Mouse (Mus musculus) neural tube, embryonic 12.5 days (tissue): Measurements from ENCODE around the gene Rap2b. TPM values are rescaled to one million over a fixed set of nuclear protein-coding genes. Genes with fewer than 3 reads are reported as not detected.

ENCODE experiments used
- ATAC-seq: fragments of 200-750 bp; cut with Nextera tagmentation; 2 replicates; pipeline ENCODE4 v1.8.0; 2017; ENCODE audit warnings: low read depth, mild to moderate bottlenecking, moderate TSS enrichment, moderate library complexity; ENCODE audit not compliant: low FRiP score
- H3K27ac ChIP-seq: fragments of 300-500 bp; sonication (generic); 2 replicates; pipeline ENCODE4 v1.5.1; 2016
- H3K27me3 ChIP-seq: fragments of 300-500 bp; sonication (generic); replicated peaks from 2 replicates; pipeline ENCODE4 v1.6.1; 2016; ENCODE audit warnings: mild to moderate bottlenecking
- H3K36me3 ChIP-seq: fragments of 300-500 bp; sonication (generic); 2 replicates; pipeline ENCODE4 v1.6.1; 2016; ENCODE audit warnings: mild to moderate bottlenecking
- H3K4me1 ChIP-seq: fragments of 300-500 bp; sonication (generic); 2 replicates; pipeline ENCODE4 v1.6.1; 2016
- H3K4me2 ChIP-seq: fragments of 300-500 bp; sonication (generic); replicated peaks from 2 replicates; pipeline ENCODE4 v1.6.1; 2016; ENCODE audit warnings: mild to moderate bottlenecking
- H3K4me3 ChIP-seq: fragments of 300-500 bp; sonication (generic); 2 replicates; pipeline ENCODE4 v1.5.1; 2016
- H3K9ac ChIP-seq: fragments of 300-500 bp; sonication (generic); 2 replicates; pipeline ENCODE4 v1.6.1; 2016; ENCODE audit warnings: mild to moderate bottlenecking
- H3K9me3 ChIP-seq: fragments of 300-500 bp; sonication (generic); 2 replicates; pipeline ENCODE4 v1.6.1; 2016; ENCODE audit warnings: mild to moderate bottlenecking
- WGBS: fragments of 180-500 bp; shearing (Covaris S2); methylation state at CpG from one replicate; pipeline ENCODE4 v1.1.7; 2016; 5-methylcytosine and 5-hydroxymethylcytosine counted together
- polyA plus RNA-seq: library from polyadenylated mRNA; unstranded; fragments of >200 nt; fragmentation: Nextera tagmentation; extraction: Ambion mirVana; gene quantifications from 2 replicates; pipeline ENCODE4 v1.2.1, GENCODE M21; 2016

The Rap2b gene
- 13.6 and 14.6 TPM in 2 replicates for polyA plus RNA-seq

DNA sequence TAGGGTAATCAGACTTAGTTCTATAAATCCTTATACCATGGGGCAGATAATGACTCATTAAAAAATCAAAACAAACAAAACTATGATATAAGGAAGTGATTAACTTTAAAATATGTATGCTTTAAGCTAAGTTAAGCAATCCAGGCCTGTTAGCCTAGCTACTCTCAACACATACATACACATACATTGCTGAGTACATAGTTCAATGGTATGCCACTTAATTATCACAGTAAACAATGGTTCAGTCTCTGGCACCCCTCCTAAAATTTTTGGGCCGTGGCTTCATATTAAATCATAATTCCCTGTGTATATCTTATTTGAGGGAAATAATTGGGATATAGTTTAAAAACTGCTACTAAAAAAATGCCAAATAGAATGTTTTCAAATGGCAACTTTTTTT, at the start of gene Rap2b:
Rap2b (plus strand) TSS at position 301 of the 400 bp plus-strand sequence.
- no peak for ATAC-seq
- Histone ChIP-seq H3K9me3 (no peaks in the 10 kb centered on the region), H3K36me3 (no peaks in the 10 kb centered on the region), H3K4me2 (0 out of 2 replicates have a peak within 1 kb of the TSS, but pooled peaks have one; percentile 64), H3K4me1 (peaks cover 3% of the 10 kb centered on the region; the same call in 1 of the 2 replicates), H3K4me3 (no peak within 1 kb of the TSS), H3K27me3 (no peaks in the 10 kb centered on the region), H3K9ac (no peak within 1 kb of the TSS), H3K27ac (no peak within 1 kb of the TSS)
- WGBS, result 100% methylated on average over 1 of the region's 1 CpGs

DNA sequence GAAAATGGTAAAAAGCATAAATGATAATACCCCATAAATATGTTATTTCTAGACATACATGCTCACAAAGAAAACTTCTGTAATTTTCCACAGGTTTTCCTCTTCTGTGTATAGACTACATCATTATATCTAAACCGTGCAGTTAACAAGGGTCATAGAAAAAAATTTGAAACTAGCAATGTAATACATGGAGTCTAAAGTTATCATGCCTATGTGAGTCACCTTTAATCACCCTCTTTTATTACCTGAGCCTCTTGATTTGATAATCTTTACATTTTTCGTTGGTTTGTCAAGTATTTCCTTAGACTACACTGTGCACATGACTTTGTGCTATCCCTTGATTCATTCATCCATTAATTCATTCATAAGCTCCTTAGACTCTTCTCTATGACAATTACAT, 46.4 kb upstream of the Rap2b start:
- no peaks in the 10 kb centered on the region for H3K4me1 ChIP-seq
- no peak overlapping the region for H3K27ac ChIP-seq
- WGBS, result 86% methylated on average over 2 of the region's 2 CpGs
- H3K9me3 ChIP-seq, result no peaks in the 10 kb centered on the region
- ATAC-seq, result no peak
- H3K4me3 ChIP-seq, result no peak overlapping the region
- H3K4me2 ChIP-seq, result no peak overlapping the region
- no peaks in the 10 kb centered on the region for H3K36me3 ChIP-seq
- H3K27me3 ChIP-seq, result no peaks in the 10 kb centered on the region
- no peak overlapping the region for H3K9ac ChIP-seq

DNA sequence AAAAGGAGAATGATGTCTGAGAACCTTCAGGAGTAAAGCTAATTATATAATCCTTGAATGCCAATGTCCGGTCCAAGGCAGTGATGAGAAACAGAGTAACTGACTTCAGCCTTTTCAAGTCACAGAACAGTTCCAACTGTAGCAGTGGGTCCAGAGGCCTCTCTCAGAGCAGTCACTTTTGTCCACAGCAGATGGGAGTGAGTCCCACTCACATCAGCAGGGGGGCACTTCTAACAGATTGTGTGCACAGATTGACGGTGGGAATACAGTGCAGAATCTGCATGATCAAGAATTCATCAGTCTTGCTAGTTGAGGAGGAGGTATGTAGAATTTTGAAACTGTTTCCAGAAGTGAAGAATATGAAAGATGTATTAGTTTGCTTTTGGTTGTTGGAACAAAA, 41.4 kb upstream of the Rap2b start:
- no peak for ATAC-seq
- Histone ChIP-seq H3K4me3 (no peak overlapping the region), H3K4me1 (no peaks in the 10 kb centered on the region), H3K4me2 (no peak overlapping the region), H3K27me3 (no peaks in the 10 kb centered on the region), H3K27ac (no peak overlapping the region), H3K9ac (no peak overlapping the region), H3K36me3 (no peaks in the 10 kb centered on the region), H3K9me3 (no peaks in the 10 kb centered on the region)
- WGBS, result 86% methylated on average over 2 of the region's 2 CpGs

GRCm38 (mm10) chr3:61321632-61322031, 39.8 kb upstream of the Rap2b start:
- H3K4me2 ChIP-seq, result no peak overlapping the region
- 93% methylated on average over 6 of the region's 6 CpGs for WGBS
- H3K9ac ChIP-seq, result no peak overlapping the region
- no peaks in the 10 kb centered on the region for H3K36me3 ChIP-seq
- H3K27me3 ChIP-seq, result no peaks in the 10 kb centered on the region
- no peaks in the 10 kb centered on the region for H3K4me1 ChIP-seq
- H3K4me3 ChIP-seq, result no peak overlapping the region
- no peak overlapping the region for H3K27ac ChIP-seq
- no peaks in the 10 kb centered on the region for H3K9me3 ChIP-seq
- ATAC-seq, result no peak

- no peak overlapping the region for H3K4me2 ChIP-seq
- no peaks in the 10 kb centered on the region for H3K27me3 ChIP-seq
- no peak overlapping the region for H3K9ac ChIP-seq
- no peak for ATAC-seq
- no peak overlapping the region for H3K27ac ChIP-seq
- no peaks in the 10 kb centered on the region for H3K9me3 ChIP-seq
- H3K4me1 ChIP-seq, result no peaks in the 10 kb centered on the region
- 70% methylated on average over 2 of the region's 2 CpGs for WGBS
- no peaks in the 10 kb centered on the region for H3K36me3 ChIP-seq
- H3K4me3 ChIP-seq, result no peak overlapping the region
Observed at GRCm38 (mm10) chr3:61336205-61336604, 25.2 kb upstream of the Rap2b start.

DNA sequence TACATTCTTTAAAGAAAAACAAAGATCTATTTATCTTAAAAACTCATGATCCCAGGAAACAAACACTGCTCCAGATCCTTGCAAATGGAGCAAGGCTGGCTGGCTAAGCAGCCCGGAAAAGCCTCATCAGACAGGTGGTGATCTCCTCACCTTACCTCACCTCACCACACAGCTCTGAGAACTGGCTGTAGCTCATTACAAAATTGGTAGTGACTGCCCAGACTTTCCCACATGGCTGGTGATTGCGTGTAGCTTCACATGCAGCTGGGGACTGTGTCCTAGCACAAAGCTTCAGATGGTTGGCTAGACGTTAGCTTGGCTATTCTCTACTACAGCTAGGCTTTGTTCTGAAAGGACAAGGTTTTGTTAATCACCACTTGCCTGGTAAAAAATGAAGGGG, 24.2 kb upstream of the Rap2b start:
- H3K27ac ChIP-seq, result no peak overlapping the region
- no peak overlapping the region for H3K4me2 ChIP-seq
- H3K36me3 ChIP-seq, result no peaks in the 10 kb centered on the region
- no peak for ATAC-seq
- H3K4me3 ChIP-seq, result no peak overlapping the region
- H3K4me1 ChIP-seq, result no peaks in the 10 kb centered on the region
- no peaks in the 10 kb centered on the region for H3K27me3 ChIP-seq
- H3K9me3 ChIP-seq, result no peaks in the 10 kb centered on the region
- WGBS, result 85% methylated on average over 3 of the region's 3 CpGs
- H3K9ac ChIP-seq, result no peak overlapping the region

DNA sequence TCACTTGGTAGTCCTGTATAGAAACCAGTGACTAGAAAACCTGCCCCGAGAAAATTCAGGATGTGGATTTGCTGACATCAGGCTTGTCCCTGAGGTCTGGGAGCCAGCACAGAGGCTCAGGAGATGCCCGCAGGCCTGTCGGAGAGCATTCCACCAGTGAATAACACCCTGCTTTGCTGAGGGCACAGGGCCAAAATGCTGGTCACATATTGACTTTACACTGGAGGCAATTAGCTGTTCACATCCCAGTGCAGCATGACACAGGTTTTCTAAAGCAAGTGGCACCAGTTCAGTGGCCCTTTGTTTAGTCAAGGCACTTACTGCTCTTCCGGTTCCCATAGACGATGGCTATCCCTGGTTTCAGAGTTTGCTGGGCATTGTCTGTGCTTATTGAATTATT, 21.1 kb upstream of the Rap2b start:
- ATAC-seq, result no peak
- no peaks in the 10 kb centered on the region for H3K27me3 ChIP-seq
- H3K27ac ChIP-seq, result no peak overlapping the region
- H3K9ac ChIP-seq, result no peak overlapping the region
- H3K4me3 ChIP-seq, result no peak overlapping the region
- H3K9me3 ChIP-seq, result no peaks in the 10 kb centered on the region
- no peaks in the 10 kb centered on the region for H3K36me3 ChIP-seq
- no peaks in the 10 kb centered on the region for H3K4me1 ChIP-seq
- no peak overlapping the region for H3K4me2 ChIP-seq
- WGBS, result 72% methylated on average over 5 of the region's 5 CpGs

- Histone ChIP-seq H3K9ac (no peak overlapping the region), H3K36me3 (no peaks in the 10 kb centered on the region), H3K4me1 (no peaks in the 10 kb centered on the region), H3K27me3 (no peaks in the 10 kb centered on the region), H3K4me3 (no peak overlapping the region), H3K4me2 (no peak overlapping the region), H3K9me3 (no peaks in the 10 kb centered on the region), H3K27ac (no peak overlapping the region)
- 89% methylated on average over 7 of the region's 7 CpGs for WGBS
- ATAC-seq, result no peak
Observed at GRCm38 (mm10) chr3:61344031-61344430, 17.4 kb upstream of the Rap2b start.

- Histone ChIP-seq H3K27ac (no peak overlapping the region), H3K4me2 (no peak overlapping the region), H3K36me3 (no peaks in the 10 kb centered on the region), H3K27me3 (no peaks in the 10 kb centered on the region), H3K4me3 (no peak overlapping the region), H3K9ac (no peak overlapping the region), H3K4me1 (no peaks in the 10 kb centered on the region), H3K9me3 (no peaks in the 10 kb centered on the region)
- 38% methylated on average over 1 of the region's 1 CpGs for WGBS
- ATAC-seq, result no peak
Observed at GRCm38 (mm10) chr3:61345636-61346035, 15.8 kb upstream of the Rap2b start.

DNA sequence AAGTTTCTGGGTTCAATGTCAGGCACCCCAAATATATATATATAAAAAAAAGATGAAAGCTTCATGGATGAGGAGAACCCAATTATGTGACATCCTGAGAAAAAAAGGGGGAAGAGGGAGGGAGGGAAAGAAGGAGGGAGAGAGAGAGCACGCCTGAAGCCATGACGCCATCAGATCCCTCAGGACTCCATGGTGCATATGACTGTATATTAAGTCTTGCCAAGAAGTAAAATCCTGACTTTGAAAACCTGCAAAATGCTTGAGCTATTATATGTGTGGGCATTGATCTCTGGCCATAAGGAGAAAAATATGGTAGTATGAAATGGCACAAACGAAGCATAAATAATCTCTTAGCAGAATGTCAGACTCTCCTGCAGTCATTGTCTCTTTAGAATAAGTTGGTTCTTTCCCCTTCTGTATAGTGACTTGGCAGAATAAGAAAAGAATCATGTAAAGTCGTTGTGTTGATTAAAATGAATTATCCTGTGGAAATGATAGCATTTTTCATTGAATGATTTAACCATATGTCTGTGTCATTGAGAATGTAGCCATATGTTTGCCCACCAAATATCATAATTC, 13.3 kb upstream of the Rap2b start:
- H3K4me1 ChIP-seq, result no peaks in the 10 kb centered on the region
- no peak for ATAC-seq

DNA sequence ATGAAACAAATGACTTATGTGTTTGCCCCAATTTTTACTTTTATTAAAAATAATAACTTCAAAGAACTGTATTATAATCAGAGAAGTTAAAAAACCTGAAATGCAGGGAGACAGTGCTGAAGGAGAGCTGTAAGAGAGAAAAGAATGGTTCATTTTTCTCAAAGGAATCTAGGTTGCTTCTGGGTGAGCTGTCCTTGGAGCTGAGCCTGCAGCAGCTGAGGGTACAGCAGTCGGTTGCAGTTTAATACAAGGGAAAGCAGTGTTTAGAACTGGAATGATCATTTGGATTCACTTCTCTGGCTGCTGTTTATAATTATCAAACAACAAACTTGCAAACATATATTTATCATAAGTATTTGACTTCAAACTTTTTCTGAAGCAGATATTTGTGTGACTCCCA, 12.0 kb upstream of the Rap2b start:
- H3K4me1 ChIP-seq, result no peaks in the 10 kb centered on the region
- WGBS, result 83% methylated on average over 1 of the region's 1 CpGs

More for the DNA sequence above, 13.3 kb upstream of the Rap2b start:
- 78% methylated on average over 4 of the region's 4 CpGs for WGBS
- no peaks in the 10 kb centered on the region for H3K27me3 ChIP-seq
- no peaks in the 10 kb centered on the region for H3K9me3 ChIP-seq
- H3K9ac ChIP-seq, result no peak overlapping the region
- H3K27ac ChIP-seq, result no peak overlapping the region
- no peaks in the 10 kb centered on the region for H3K36me3 ChIP-seq
- no peak overlapping the region for H3K4me2 ChIP-seq
- no peak overlapping the region for H3K4me3 ChIP-seq

DNA sequence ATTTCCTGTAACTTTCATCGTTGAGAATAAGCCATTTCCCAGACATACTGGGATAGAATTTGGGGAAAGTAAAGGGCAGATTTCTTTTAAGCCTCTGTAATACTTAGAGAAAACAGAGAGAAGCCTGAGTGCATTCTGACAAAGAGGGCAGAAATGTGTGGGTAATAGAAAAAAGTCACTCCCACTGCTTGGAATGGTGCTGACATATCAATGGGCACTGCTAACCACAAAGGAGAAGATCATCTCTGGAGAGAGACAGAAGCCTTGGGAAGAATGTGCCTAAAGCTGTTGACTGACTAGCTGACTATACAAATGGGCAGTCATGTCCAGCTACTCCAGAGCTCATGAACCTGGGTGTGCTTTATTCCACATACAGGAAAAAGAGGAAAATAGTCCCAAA, 6.0 kb upstream of the Rap2b start:
- Histone ChIP-seq H3K36me3 (no peaks in the 10 kb centered on the region), H3K27ac (no peak overlapping the region), H3K9ac (no peak overlapping the region), H3K4me3 (no peak overlapping the region), H3K27me3 (no peaks in the 10 kb centered on the region), H3K4me1 (no peaks in the 10 kb centered on the region), H3K4me2 (no peak overlapping the region), H3K9me3 (no peaks in the 10 kb centered on the region)
- WGBS, result 75% methylated on average over 1 of the region's 1 CpGs
- ATAC-seq, result no peak

More for the DNA sequence above, 12.0 kb upstream of the Rap2b start:
- no peak overlapping the region for H3K4me3 ChIP-seq
- H3K36me3 ChIP-seq, result no peaks in the 10 kb centered on the region
- H3K9me3 ChIP-seq, result no peaks in the 10 kb centered on the region
- no peaks in the 10 kb centered on the region for H3K27me3 ChIP-seq
- no peak for ATAC-seq
- no peak overlapping the region for H3K27ac ChIP-seq
- no peak overlapping the region for H3K9ac ChIP-seq
- H3K4me2 ChIP-seq, result no peak overlapping the region

DNA sequence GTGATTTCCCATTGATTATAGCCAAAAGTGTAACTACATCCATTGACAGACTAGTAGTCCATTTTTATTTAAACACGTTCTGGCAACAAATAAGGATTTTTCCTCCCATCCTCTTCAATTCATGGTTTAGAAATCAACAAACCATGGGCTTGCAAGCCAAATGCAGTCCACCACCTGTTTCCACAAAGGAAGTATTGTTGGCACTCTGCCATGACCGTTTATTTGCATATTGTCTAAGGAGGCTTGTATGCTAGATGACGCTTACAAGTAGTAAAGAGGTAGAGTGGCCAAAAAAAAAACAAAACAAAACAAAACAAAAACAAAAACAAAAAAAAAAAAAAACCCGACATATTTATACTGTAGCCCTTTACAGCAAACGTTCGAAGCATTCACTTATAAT, 3.3 kb upstream of the Rap2b start:
- no peak for ATAC-seq
- Histone ChIP-seq H3K27me3 (no peaks in the 10 kb centered on the region), H3K4me1 (no peaks in the 10 kb centered on the region), H3K27ac (no peak overlapping the region), H3K9me3 (no peaks in the 10 kb centered on the region), H3K4me3 (no peak overlapping the region), H3K9ac (no peak overlapping the region), H3K36me3 (no peaks in the 10 kb centered on the region), H3K4me2 (no peak overlapping the region)
- 58% methylated on average over 6 of the region's 6 CpGs for WGBS
